Mouse (Mus musculus) left cerebral cortex, adult 2 months (tissue): ENCODE measurements around the gene Cul4a. TPM values are rescaled to one million over a fixed set of nuclear protein-coding genes. Genes with fewer than 3 reads are reported as not detected.

Experiments used
- DNase-seq, 2 experiments: peaks; one replicate each; pipeline ENCODE4 v3.0.0; 2021 to 2022; ENCODE audit warnings: low spot score in 2 of 2, mixed read lengths in 1 of 2; ENCODE audit errors: extremely low spot score in 1 of 2
- H3K27ac ChIP-seq: fragments of 200-600 bp; 2 replicates; pipeline ENCODE4 v1.8.1; 2022
- H3K4me3 ChIP-seq: fragments of 200-600 bp; 2 replicates; pipeline ENCODE4 v1.8.1; 2022
- CTCF ChIP-seq: fragments of 200-600 bp; IDR thresholded peaks from 2 replicates; pipeline ENCODE4 v1.8.1; 2022; ENCODE audit warnings: antibody characterized with exemption, mild to moderate bottlenecking, moderate library complexity
- intact Hi-C: fragments of 180-260 bp; cut with DNase I; formaldehyde crosslinking; loops from one replicate; pipeline ENCODE4 v1.15.1; 2025
- total RNA-seq, 2 experiments: library from RNA; stranded (reverse); gene quantifications; 2 replicates each; pipeline ENCODE4 v1.2.3; 2021

The Cul4a gene
- total RNA-seq, 2 experiments from 2014 or later: 53.4 to 54.0 TPM

DNA sequence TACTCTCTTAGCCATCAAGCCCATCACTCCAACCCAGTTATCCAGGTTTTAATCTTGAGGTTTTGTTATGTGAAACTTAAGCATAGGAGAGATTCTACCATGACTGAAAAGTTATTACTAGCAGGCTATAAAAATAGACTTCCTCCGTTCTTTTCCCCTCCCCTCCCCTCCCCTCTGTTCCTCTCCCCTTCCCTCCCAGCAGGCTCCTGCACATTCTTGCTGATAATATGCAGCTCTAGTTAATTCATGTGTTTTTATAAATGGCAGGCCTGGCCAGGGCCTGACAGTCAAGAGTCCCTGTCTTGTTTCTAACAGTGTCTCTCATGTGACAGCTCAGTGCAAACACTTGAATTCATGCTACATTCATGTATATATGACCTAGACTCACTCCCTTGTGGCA is 65.1 kb downstream of the Cul4a start:
- no peak for TF ChIP-seq CTCF
- Histone ChIP-seq H3K4me3 (no peak overlapping the region), H3K27ac (no peak overlapping the region)
- intact Hi-C loops: no loop called here
- no peak for DNase-seq

GRCm38 (mm10) chr8:13174305-13174704 is 68.9 kb downstream of the Cul4a start:
- TF ChIP-seq CTCF: no peak
- intact Hi-C loops: no loop called here
- no peak for DNase-seq
- Histone ChIP-seq H3K4me3 (no peak overlapping the region), H3K27ac (no peak overlapping the region)

- DNase-seq: no peak
- no peak overlapping the region for H3K27ac ChIP-seq
- intact Hi-C loops: no loop called here
- no peak for TF ChIP-seq CTCF
- H3K4me3 ChIP-seq: no peak overlapping the region
Observed at GRCm38 (mm10) chr8:13174811-13175210, 69.4 kb downstream of the Cul4a start.

DNA sequence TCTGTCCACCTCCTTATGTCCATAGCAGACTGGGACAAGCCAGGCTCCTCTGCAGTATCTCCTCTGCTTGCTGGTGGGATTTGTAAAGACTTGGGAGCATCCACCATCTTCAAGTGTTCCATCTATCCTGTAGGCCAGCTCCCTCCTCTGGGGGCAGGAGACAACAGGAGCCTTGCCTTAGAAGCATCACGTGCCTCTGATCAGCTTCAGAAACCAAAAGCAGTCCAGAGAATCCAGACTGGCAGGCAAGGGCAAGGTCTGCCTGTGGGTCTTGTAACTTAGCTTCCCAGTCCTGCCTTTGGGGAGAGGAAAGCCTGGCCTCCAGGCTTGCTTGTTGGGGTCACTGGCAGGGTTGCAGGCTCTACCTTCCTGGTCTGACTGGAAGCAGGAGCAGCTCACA is 70.2 kb downstream of the Cul4a start:
- Histone ChIP-seq H3K4me3 (no peak overlapping the region), H3K27ac (no peak overlapping the region)
- TF ChIP-seq CTCF: no peak
- intact Hi-C loops: no loop called here
- DNase-seq: no peak

DNA sequence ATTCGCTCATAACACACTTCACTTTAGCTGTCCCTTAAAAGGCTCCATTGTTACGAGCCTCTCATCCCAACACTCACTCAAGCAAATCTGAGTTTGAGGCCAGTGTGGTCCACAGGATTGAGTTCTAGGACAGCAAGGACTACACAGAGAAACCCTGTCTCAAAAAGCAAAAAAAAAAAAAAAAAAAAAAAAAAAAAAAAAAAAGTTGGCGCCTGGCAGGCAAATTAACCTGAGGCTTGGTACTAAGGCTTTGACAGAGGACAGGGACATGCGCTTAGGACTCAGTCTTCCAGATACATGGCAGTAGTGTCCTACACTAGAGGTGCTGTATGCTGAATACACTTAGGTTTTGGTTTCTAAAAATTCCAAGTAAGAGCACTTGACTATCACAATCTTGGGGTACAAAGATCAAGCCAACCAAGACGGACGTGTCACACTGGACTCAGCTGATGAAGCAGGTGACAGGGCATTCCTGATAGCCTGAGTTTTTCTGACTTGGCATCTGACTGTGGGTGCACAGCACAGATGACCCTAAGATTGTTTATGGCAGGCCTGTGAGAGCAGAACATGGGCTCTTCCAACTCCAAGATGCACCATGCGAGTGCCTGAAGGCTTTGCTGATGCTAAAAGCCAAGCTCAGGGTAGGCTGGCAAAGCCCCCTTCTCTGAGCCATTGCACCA is 71.9 kb downstream of the Cul4a start:
- Histone ChIP-seq H3K27ac (no peak overlapping the region), H3K4me3 (no peak overlapping the region)
- no peak for TF ChIP-seq CTCF
- DNase-seq: no peak
- intact Hi-C loops: no loop called here

DNA sequence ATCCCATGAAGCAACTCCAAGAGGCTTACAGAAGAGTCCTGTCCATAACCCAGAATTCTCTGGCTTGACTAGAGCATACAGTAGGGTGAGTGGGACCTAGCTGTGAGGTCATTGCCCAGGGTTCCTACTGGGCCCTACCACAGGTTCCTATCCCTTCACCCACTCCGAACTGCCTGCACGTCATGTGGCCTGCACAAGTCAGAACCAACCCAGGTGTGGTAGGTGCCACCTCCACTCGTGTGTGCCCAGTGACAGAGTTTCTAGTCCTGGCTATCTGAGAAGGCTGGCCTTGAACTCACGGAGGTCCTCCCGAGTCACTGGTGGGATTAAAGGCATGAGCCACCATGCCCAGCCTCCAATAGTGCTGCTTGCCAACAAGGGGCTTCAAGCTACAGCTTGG is 72.7 kb downstream of the Cul4a start:
- intact Hi-C loops: no loop called here

GRCm38 (mm10) chr8:13179482-13179881 is 74.1 kb downstream of the Cul4a start:
- no peak for TF ChIP-seq CTCF
- intact Hi-C loops: no loop called here
- DNase-seq: no peak

More for the DNA sequence above, 72.7 kb downstream of the Cul4a start:
- H3K4me3 ChIP-seq: no peak overlapping the region
- no peak for DNase-seq
- H3K27ac ChIP-seq: no peak overlapping the region
- TF ChIP-seq CTCF: no peak

DNA sequence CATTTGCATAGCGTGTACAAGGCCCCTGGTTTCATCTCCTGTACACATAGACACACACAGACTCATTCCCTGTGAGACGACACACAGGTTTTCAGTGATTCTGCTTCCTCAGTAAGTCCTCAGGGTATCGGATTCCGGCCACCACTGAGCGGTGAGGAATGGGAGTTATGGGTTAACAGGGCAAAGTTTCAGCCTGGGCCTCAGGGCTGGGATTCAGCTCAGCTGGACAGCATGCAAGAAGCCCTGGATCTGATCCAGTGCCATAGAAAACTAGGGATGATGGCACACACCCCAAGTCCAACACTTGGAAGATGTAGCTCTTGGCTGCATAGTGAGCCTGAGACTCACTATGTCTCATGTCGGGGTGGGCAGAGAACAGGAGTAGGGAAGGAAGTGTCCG is 74.5 kb downstream of the Cul4a start:
- TF ChIP-seq CTCF: no peak
- no peak for DNase-seq
- no peak overlapping the region for H3K4me3 ChIP-seq
- no peak overlapping the region for H3K27ac ChIP-seq
- intact Hi-C loops: no loop called here

More at GRCm38 (mm10) chr8:13179482-13179881, 74.1 kb downstream of the Cul4a start:
- no peak overlapping the region for H3K27ac ChIP-seq
- no peak overlapping the region for H3K4me3 ChIP-seq

DNA sequence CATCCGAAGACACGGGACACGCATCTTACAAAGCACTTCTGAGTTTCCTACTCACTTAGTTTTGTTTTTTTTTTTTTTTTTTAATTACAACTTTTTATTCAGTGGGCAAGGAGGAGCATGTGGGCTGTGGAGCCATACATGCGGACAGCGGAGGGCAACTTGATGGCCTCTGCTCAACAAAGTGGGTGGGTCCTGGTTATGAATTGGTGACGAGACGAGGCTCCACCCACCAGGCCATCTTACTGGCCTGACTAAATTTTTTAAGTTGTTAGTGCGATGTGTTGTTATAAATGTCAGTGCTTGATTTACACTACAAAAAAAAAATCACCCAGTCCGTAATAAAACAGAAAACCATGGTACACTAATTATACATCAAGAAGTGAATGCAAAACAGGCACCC is 75.0 kb downstream of the Cul4a start:
- no peak for TF ChIP-seq CTCF
- Histone ChIP-seq H3K27ac (no peak overlapping the region), H3K4me3 (no peak overlapping the region)
- DNase-seq: no peak
- intact Hi-C loops: no loop called here

DNA sequence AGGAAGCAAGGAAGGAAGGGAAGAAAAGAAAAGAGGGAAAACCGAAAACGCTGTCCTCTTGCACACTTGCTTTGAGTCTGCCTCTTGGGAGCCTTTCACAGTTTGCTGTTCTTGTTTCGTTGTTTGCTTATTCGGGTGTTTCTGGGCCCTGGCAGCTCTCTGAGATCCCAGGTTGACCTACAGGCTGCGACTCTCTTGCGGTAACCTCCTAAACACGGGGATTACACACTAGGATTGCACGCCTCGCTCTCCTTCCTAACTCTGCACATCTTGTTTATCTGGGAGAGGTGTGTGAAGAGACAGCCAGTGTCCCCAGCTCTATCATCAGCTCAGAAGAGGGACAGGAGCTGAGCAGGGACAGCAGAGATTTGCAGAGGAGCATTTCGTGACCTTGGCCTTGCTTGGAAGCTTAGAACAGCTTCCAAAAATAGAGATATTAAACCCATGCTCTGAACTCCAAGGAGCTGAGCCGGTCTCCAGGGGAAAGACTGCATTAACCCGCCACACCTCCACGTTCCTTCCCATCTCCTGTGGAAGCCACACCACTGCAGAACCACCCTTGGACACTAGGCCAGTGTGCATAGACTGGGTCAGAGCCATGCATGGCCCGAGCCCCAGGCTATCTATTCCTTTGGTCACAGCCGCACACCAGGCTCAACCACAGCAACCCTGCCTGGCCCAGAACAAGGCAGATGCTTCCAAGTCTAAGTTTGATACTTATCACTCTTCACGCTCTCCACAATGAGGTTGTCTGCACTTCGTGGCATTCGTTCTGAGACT is 75.7 kb downstream of the Cul4a start:
- intact Hi-C loops: no loop called here
- no peak for TF ChIP-seq CTCF
- no peak for DNase-seq
- Histone ChIP-seq H3K4me3 (no peak overlapping the region), H3K27ac (no peak overlapping the region)

DNA sequence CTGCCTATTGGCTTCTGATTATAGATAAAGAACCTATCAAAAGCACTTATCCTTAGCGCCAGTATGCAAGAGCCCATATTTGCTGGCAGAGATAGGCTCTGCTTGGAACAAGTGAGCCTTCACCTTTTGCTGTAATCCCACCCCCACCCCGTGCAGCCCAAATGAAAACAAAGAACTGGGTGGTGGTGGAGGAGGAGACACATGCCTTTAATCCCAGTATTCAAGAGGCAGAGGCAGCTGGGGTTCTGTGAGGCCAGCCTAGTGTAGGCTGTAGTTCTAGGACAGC is 76.2 kb downstream of the Cul4a start:
- no peak for TF ChIP-seq CTCF
- DNase-seq: no peak
- Histone ChIP-seq H3K27ac (no peak overlapping the region), H3K4me3 (no peak overlapping the region)
- intact Hi-C loops: no loop called here

GRCm38 (mm10) chr8:13186819-13187218 is 81.4 kb downstream of the Cul4a start:
- intact Hi-C loops: no loop called here
- Histone ChIP-seq H3K4me3 (no peak overlapping the region), H3K27ac (no peak overlapping the region)
- TF ChIP-seq CTCF: no peak
- no peak for DNase-seq

GRCm38 (mm10) chr8:13187229-13187628 is 81.8 kb downstream of the Cul4a start:
- intact Hi-C loops: no loop called here
- Histone ChIP-seq H3K4me3 (no peak overlapping the region), H3K27ac (no peak overlapping the region)
- no peak for TF ChIP-seq CTCF
- no peak for DNase-seq
